Mouse (Mus musculus) adrenal gland, adult 10 weeks (tissue): ENCODE data around the gene Cgref1. TPM values are rescaled to one million over a fixed set of nuclear protein-coding genes. Genes with fewer than 3 reads are reported as not detected.

Source experiments
- polyA plus RNA-seq: library from polyadenylated mRNA; stranded (reverse); fragments of 350-450 nt; fragmentation: Illumina TruSeq; extraction: RNeasy Lipid Tissue Mini Kit (QIAGEN cat#74804); gene quantifications from one replicate; pipeline ENCODE4 v1.2.3, GENCODE M21; 2014; ENCODE audit warnings: low read depth, low replicate concordance

Cgref1 gene
- not detected for polyA plus RNA-seq

GRCm38 (mm10) chr5:30944956-30945781, at the start of gene Cgref1:
Cgref1 (minus strand) TSS chr5:30945591.

DNA sequence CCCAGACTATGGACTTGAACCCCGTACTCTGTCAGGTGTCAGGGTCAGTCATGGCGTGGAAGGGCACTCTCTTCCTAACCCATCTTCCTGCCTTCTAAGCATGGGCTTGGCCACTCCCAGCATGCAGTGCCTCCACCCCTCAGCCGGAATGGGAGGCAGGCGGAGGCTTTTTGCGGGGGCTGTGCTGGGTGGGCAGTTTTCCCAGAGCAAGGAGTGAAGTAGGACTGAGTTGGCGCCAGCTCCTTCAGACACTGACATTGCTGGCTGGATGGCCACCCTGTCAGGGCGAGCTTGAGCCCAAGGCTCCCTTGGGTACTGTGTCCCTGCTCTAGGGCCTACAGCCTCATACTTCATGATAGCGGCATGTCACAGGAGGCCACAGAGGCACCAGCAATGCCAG, 23.0 kb upstream of the Cgref1 start, which contains the start of gene Tcf23:
Tcf23 (plus strand) TSS at position 247 of the 400 bp plus-strand sequence.

GRCm38 (mm10) chr5:30959966-30960501, 14.6 kb upstream of the Cgref1 start, which contains the start of gene Preb:
Preb (minus strand) TSS chr5:30960361.

DNA sequence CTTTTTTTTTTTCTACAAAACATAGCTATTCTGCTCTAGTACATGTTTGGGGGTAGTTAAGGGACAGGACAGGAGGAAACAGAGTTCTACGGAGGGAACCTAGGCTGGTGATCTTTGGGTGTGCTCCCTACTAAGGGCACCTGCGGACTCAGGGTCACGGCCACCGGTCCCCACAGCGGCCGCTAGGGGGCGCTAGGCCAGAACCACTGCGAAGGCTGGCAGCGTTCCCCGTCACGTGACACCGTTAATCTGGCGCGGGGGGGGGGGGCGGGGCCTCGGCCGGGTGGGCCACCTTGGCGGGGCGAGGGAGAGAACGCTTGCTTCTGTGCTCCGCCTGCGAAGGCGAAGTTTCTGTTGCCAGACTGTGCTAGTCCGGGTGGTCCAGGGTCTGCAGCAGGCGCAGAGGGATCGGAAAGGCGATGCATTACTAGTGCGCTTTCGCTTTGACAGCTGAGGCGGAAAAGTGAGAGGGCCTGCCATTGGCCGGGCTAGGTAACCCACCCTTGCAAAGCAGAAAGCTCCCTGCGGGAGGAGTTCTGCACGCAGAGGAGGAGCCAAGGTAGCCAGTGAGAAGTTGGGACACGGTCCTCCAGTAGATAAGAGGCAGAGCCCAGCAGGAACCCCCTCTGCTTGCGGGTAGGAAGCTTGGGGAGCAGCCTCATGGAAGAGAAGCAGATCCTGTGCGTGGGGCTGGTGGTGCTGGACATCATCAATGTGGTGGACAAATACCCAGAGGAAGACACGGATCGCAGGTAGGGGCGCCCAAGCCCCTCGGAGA, 23.9 kb downstream of the Cgref1 start, which contains the start of gene Khk:
Khk (plus strand) TSS at position 176 of the 778 bp plus-strand sequence.

DNA sequence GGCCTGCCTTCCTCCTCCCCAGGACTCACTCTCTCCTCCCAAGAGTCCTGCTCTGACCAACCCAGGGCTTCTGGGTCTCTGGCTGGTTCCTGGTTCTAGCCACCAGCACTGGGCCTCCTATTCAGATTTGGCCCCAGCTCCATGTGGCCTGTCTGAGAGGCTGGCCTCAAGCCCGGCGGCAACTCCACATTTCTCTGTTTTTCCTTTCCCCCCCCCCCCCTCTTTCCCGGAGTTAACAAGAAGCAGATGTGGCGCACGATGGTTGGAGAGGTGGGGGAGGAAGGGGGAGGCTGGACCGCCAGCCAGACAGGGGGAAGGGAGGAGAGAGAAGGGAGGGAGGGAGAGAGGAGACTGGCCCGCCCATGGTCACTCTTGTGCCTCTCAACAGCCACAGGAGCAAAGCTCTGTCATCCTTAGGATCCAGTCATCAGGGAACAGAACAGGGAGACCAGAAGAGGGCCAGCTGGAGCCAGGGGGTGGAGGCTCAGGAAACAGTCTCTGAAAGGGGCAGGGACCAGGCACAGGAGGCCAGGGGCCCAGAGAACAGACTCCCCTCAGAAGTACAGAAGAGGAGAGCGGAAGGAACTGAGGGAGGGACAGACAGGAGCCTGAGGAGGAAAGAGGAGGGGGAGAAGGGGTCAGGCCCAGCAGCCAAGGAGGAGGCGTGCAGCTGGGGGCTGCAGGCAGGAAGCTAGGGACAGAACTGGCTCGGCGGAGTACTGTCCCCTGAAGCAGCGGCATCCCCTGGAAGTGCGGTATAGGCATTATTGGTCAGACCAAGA, 32.1 kb downstream of the Cgref1 start, which contains the start of gene Emilin1:
Emilin1 (plus strand) TSS at position 343 of the 782 bp plus-strand sequence.

GRCm38 (mm10) chr5:30907413-30908059, 37.9 kb downstream of the Cgref1 start, which contains the start of gene Ost4:
Ost4 (minus strand) TSS chr5:30907788.

GRCm38 (mm10) chr5:30888337-30889087, 56.9 kb downstream of the Cgref1 start, which contains the start of gene Agbl5:
Agbl5 (plus strand) TSS chr5:30888694.

Other genes with a start within 250 kb of the Cgref1 start
- not detected for gene Dpysl5, start 234.0 kb downstream of the Cgref1 start, polyA plus RNA-seq
- 37.1 TPM for gene Mapre3, start 130.9 kb downstream of the Cgref1 start, polyA plus RNA-seq
- 15.0 TPM for gene Tmem214, start 77.6 kb downstream of the Cgref1 start, polyA plus RNA-seq
- gene Agbl5, start 56.9 kb downstream of the Cgref1 start, polyA plus RNA-seq = 2.1 TPM
- 273 TPM for gene Ost4, start 37.8 kb downstream of the Cgref1 start, polyA plus RNA-seq
- gene Emilin1, start 32.2 kb downstream of the Cgref1 start, polyA plus RNA-seq = not detected
- gene Khk, start 24.2 kb downstream of the Cgref1 start, polyA plus RNA-seq = not detected
- 19.2 TPM for gene Preb, start 14.8 kb upstream of the Cgref1 start, polyA plus RNA-seq
- 0.82 TPM for gene Tcf23, start 23.1 kb upstream of the Cgref1 start, polyA plus RNA-seq
- gene Atraid, start 102.7 kb upstream of the Cgref1 start, polyA plus RNA-seq = 125 TPM
- 4.0 TPM for gene Slc5a6, start 103.3 kb upstream of the Cgref1 start, polyA plus RNA-seq
- gene Cad, start 109.2 kb upstream of the Cgref1 start, polyA plus RNA-seq = 0.76 TPM
- not detected for gene Dnajc5g, start 160.7 kb upstream of the Cgref1 start, polyA plus RNA-seq
- gene Slc30a3, start 162.6 kb upstream of the Cgref1 start, polyA plus RNA-seq = not detected
- not detected for gene Trim54, start 171.1 kb upstream of the Cgref1 start, polyA plus RNA-seq
- gene Ucn, start 193.2 kb upstream of the Cgref1 start, polyA plus RNA-seq = not detected
- gene Mpv17, start 208.7 kb upstream of the Cgref1 start, polyA plus RNA-seq = 88.7 TPM
- 0.35 TPM for gene Gm29609, start 234.3 kb upstream of the Cgref1 start, polyA plus RNA-seq
- 47.4 TPM for gene Gtf3c2, start 234.6 kb upstream of the Cgref1 start, polyA plus RNA-seq
- gene Snx17, start 247.6 kb upstream of the Cgref1 start, polyA plus RNA-seq = 72.7 TPM
- gene Eif2b4, start 247.8 kb upstream of the Cgref1 start, polyA plus RNA-seq = 2.9 TPM